Mouse (Mus musculus) heart, adult 18-20 months (tissue): ENCODE results near the gene Smoc1. TPM values are rescaled to one million over a fixed set of nuclear protein-coding genes. Genes with fewer than 3 reads are reported as not detected.

ENCODE experiments used
- DNase-seq, 2 experiments: peaks; one replicate each; pipeline ENCODE4 v3.0.0; 2021 to 2022; ENCODE audit warnings: mixed read lengths in 1 of 2
- total RNA-seq, 2 experiments: library from RNA; stranded (reverse); gene quantifications; 2 replicates each; pipeline ENCODE4 v1.2.3; 2021

Gene Smoc1
- total RNA-seq, 2 experiments from 2014 or later = 5.4 to 8.4 TPM

DNA sequence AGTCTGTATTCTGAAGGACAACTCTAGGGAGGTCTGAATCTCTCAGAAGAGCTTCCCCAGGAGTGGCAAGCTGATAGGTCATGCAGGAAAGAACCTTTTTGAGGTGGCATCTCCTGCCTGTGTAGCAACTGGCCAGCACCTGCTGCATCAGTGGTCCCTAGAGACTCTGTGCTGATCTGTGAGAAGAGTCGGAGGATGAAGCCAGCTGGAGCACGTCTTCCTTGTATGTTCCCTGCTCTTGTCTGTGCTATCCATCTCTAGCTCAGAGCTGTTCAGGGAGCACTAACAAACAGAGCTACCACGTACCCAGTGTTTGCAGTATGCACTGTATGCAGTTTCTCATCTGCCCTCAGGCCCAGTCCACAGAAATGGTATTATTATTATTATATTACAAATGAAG is 54.4 kb downstream of the Smoc1 start:
- DNase-seq = no peak

GRCm38 (mm10) chr12:81083146-81083545 is 56.5 kb downstream of the Smoc1 start:
- no peak for DNase-seq

DNA sequence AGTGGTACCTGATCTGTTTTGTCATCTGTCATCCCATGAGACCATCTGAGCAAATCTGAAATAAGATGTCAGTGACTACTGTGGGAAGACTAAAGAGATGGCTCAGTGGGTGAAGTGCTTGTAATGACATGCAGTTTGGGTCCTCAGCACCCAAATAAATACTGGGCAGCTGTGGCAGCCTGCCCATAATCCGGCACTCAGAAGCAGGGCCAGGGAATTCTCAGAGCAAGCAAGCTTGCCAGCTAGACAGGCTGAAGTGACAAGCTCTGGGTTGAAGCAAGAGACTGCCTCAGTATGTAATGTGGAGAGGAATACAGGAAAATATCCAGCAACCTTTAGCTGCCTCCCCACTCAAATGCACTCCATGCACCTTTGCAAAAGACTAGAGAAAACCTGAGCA is 58.6 kb downstream of the Smoc1 start:
- DNase-seq = peak in 1 of 2 experiments; percentile 9

DNA sequence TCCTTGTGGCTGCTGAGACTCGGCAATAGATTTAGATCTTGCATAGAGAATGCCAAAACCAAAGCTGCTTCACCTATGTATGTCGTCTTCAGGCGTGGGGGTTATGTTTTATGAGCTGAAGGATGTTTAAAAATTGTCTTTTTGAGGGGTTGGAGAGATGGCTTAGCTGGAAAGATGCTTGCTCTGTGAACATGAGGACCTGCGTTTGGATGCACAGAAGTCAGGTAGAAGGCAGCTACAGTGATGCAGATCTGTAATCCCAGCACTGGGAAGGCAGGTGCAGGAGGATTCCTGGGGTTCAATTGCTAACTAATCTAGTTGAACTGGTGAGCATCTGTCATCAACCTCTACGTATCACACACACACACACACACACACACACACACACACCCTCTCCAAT is 61.5 kb downstream of the Smoc1 start:
- DNase-seq = no peak

DNA sequence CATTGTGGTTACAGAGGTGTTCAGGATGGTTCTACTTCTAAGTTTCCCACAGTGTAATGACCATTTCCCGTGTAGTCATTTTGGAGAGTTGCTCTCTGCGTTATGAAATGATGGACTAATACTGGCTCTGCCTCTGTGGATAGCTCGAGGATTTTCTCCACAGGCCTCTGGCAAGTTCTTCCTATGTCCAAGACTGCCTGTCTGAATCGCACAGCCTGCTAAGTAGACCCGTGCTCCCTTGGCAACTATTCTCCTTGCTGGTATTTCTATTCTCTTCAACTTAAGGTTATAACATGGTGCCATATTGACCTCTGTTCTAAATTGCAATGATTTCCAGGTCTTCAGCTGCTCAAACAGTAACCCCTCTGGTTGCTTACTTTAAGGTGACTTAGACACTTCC is 65.0 kb downstream of the Smoc1 start:
- no peak for DNase-seq

- peak in 1 of 2 experiments; percentile 24 for DNase-seq
Observed at GRCm38 (mm10) chr12:81092641-81093040, 66.0 kb downstream of the Smoc1 start.

- no peak for DNase-seq
Observed at GRCm38 (mm10) chr12:81093211-81093610, 66.6 kb downstream of the Smoc1 start.

- DNase-seq = no peak
Observed at GRCm38 (mm10) chr12:81094766-81095405, 68.3 kb downstream of the Smoc1 start.

DNA sequence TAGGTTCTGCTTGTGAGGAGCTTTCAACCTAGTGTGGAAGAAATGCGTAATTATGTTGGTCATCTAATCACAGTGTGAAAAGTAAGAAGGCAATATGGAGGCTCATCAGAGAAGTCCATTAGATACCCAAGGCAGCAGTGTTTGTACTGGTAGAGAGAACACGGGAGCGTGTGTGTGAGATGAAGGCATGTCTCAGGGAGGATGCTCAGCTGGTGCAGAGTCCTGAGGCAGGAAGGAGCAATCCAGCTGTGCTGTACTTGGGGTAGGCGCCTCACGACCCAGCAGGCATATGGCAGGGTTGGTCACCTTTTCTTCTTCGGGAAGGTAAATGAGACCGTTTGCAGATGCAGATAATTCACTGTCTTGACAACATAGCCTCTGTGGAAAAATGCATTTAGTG is 70.7 kb downstream of the Smoc1 start:
- DNase-seq = no peak

DNA sequence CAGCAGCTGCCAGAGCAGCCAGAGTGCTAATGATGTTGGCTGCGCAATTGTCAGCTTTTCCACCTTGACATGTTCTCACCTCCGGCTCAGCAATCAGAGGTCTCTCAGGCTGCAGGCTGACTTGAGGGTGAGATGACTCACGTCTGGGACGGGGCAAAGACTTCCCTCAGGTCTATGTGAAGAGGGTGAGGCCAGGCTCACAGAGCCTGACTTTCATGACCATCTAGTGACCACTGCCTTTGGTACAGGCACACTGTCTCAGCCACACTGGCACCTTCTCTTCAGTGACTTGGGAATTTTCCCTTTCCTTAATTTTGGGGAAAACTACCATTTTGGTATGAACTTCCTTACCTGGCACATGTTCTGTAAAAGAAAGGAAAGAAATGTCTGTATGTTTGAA is 71.1 kb downstream of the Smoc1 start:
- no peak for DNase-seq

GRCm38 (mm10) chr12:81099161-81099560 is 72.6 kb downstream of the Smoc1 start:
- no peak for DNase-seq

DNA sequence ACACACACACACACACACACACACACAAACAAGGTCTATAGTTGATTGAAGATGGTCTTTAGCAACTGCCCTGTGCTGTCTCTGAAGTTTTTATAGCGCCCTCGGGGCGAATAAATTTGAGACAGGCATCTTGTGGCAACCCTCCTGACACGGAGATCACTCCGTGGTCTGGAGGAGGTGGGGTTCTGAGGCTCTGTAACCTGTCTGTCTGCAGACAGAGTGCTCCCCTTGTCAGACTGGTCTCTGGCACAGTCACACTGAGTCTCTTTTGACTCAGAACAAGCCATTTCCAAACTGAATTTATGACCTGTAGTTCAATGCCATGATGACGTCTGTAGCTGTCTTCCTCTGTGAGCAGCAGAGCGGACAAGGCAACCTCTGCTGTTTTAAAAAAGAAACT is 75.1 kb downstream of the Smoc1 start:
- no peak for DNase-seq

DNA sequence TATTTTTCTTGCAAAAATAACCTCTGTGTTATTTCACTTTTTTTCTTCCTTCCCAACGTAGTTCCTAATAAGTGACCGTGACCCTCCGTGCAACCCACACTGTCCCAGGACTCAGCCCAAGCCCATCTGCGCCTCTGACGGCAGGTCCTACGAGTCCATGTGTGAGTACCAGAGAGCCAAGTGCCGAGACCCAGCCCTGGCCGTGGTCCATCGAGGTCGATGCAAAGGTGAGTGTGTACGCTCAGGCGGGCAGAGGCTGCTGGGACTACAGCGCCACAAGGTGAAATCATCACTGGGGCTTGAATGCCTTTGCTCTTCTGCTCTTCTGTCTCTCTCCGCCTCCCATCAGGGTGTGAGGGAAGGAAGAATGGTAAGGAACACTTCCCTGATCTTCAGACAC is 77.9 kb downstream of the Smoc1 start:
- no peak for DNase-seq

GRCm38 (mm10) chr12:81105721-81106633 is 79.4 kb downstream of the Smoc1 start:
- DNase-seq = peak; percentile 66 to 67

- DNase-seq = no peak
Observed at GRCm38 (mm10) chr12:81107278-81108100, 80.9 kb downstream of the Smoc1 start.

- DNase-seq = peak in 1 of 2 experiments; percentile 22
Observed at GRCm38 (mm10) chr12:81108600-81109011, 82.0 kb downstream of the Smoc1 start.

DNA sequence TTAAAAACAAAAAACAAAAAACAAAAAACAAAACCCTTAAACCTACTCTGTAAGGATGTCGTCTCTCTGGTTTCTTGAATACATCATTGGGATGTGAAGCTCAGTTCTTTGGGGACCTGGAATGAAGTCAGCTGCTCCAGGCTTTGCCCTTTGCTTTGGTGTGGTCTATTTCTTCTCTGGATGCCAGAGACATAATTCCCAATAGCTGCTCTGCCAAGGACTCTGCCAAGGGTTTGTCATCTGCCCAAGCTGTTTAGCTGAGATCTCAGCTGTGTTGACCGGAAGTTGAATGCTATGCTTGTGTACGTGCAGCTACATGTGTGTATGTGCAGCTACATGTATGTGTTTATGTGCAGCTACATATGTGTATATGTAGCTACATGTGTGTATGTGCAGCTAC is 83.4 kb downstream of the Smoc1 start:
- DNase-seq = no peak

GRCm38 (mm10) chr12:81112321-81112720 is 85.7 kb downstream of the Smoc1 start:
- peak in 1 of 2 experiments; percentile 9 for DNase-seq

GRCm38 (mm10) chr12:81120301-81120700 is 93.7 kb downstream of the Smoc1 start:
- no peak for DNase-seq

- no peak for DNase-seq
Observed at GRCm38 (mm10) chr12:81123793-81124192, 97.2 kb downstream of the Smoc1 start.

- DNase-seq = no peak
Observed at GRCm38 (mm10) chr12:81126842-81127241, 100.2 kb downstream of the Smoc1 start.

DNA sequence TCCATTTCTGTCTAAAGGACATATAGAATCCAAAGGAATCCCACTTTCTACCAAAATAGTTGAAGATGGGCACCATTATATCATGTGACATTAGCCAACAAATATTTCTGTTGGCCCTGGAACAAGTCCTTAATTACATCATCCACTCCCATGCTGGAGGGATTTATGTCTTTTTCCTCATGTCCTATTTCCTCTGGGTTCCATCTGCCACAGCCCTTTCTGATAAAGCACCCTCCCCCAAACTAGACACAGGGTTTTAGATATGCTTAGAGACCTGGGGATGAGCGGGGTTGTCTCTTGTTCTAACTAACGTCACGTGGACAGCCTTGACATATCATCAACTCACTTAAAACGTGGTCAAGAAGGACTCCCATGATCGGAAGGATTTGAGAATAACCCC is 102.1 kb downstream of the Smoc1 start:
- DNase-seq = no peak

GRCm38 (mm10) chr12:81130692-81131091 is 104.1 kb downstream of the Smoc1 start:
- DNase-seq = peak; percentile 2 to 20
